Mouse (Mus musculus): ENCODE measurements at regions not wholly inside any gene's neighbourhood (a gene's known extent, or its start where the extent isn't known, plus 50 kb on each side); places are given as distances from the start of the nearest gene placed in this dataset.

- no peak for DNase-seq
Measured at GRCm38 (mm10) chr11:55772538-55772937, 164.5 kb upstream of the Glra1 start.

DNA sequence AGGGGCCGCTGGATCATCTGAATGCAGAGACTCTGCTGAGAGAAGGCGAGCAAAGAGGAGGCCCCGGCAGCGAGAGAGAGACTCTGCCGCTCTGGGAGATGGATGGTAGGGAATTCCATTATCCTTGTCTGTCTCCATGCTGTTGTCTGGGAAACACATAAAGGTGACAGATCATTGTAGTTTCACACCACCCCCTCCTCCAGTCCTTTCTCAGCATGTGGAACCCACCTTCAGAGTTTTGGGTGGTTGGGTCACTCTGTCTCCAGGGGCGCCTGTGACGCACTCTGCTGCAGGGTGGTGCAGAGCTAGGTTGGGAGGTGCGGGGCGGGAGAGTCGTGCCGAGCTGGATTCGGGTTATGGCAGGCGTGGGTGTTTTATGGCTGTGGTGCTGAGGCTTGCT lies 164.1 kb upstream of the Glra1 start:
- DNase-seq: no peak

DNA sequence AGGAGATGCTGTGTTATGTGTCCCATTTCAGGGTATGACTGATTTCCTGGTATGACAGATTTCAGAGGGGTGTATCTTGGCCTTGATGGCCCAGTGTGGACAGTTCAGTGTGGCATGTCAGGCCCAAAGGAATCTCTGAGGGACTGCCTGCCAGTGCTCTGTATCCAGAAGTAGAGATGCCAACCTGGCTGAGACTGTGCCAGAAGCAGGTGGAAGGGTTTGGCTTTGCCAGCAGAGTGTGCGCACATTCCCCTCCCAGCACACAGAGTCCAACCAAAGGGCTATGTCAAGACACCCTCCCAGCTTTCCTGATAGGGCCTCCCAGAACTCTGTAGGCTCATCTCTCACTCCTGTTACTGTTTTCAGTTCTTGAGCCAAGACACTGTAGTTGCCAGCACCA lies 156.8 kb upstream of the Glra1 start:
- DNase-seq: no peak
